12 mouse cellular contexts compared by ENCODE assay signal in genomic region chr5:143705659-143705982, GRCm38 (mm10). TPM values are rescaled to one million over a fixed set of nuclear protein-coding genes. Genes with fewer than 3 reads are reported as not detected.
DNase-seq lines count a peak whose midpoint lies in the region; ATAC-seq and TF ChIP-seq lines count a peak whose summit lies in the region.
"Had no signal": no experiment of that assay in that cellular context is flagged by ENCODE, and none has a peak within 500 bp of the region (broad histone marks: within the 10 kb centered on the region; RNA-seq: fewer than 3 reads in every experiment).

No protein-coding gene starts in this region.

- no peak overlapping the region for H3K4me2 ChIP-seq in heart, embryonic 14.5 days (ENCODE audit: low read length)
- no peak overlapping the region for H3K4me2 ChIP-seq in liver, embryonic 13.5 days
- H3K4me2 ChIP-seq: lung, embryonic 14.5 days; neural tube, embryonic 13.5 days had no signal

- 36% methylated on average over 1 of the region's 1 CpGs for WGBS in heart, embryonic 14.5 days
- WGBS in embryonic facial prominence, embryonic 10.5 days, result 61% methylated on average over 1 of the region's 1 CpGs
- 59% methylated on average over 1 of the region's 1 CpGs for WGBS in liver, embryonic 13.5 days (ENCODE audit: insufficient replicate concordance)

- H3K9me3 ChIP-seq in heart, embryonic 14.5 days (ENCODE audit: control insufficient read depth, low read length), result no peaks in the 10 kb centered on the region
- H3K9me3 ChIP-seq in embryonic facial prominence, embryonic 10.5 days, result no peaks in the 10 kb centered on the region
- H3K9me3 ChIP-seq in liver, embryonic 13.5 days (replicated peaks), result no peaks in the 10 kb centered on the region
- H3K9me3 ChIP-seq: neural tube, embryonic 13.5 days had no signal

- H3K4me3 ChIP-seq in heart, embryonic 14.5 days (ENCODE audit: control insufficient read depth in 1 of 2, insufficient read depth in 1 of 2, low read depth in 1 of 2, low read length in 2 of 2), result no peak overlapping the region
- H3K4me3 ChIP-seq in layer of hippocampus, adult 2 months, result no peak overlapping the region
- H3K4me3 ChIP-seq in embryonic facial prominence, embryonic 10.5 days, result no peak overlapping the region
- no peak overlapping the region for H3K4me3 ChIP-seq in liver, embryonic 13.5 days (replicated peaks)
- H3K4me3 ChIP-seq: neural tube, embryonic 13.5 days had no signal

- no peaks in the 10 kb centered on the region for H3K27me3 ChIP-seq in heart, embryonic 14.5 days (ENCODE audit: control insufficient read depth, insufficient read depth, low read length)
- no peaks in the 10 kb centered on the region for H3K27me3 ChIP-seq in embryonic facial prominence, embryonic 10.5 days (replicated peaks; ENCODE audit: low read depth, poor library complexity, severe bottlenecking)
- H3K27me3 ChIP-seq in liver, embryonic 13.5 days, result no peaks in the 10 kb centered on the region
- H3K27me3 ChIP-seq: neural tube, embryonic 13.5 days; Patski had no signal

- H3K27ac ChIP-seq in heart, embryonic 14.5 days (replicated peaks in 1 of 2; ENCODE audit: control insufficient read depth in 1 of 2, insufficient read depth in 1 of 2, low read depth in 2 of 2, low read length in 2 of 2), result peak overlapping the region; percentile 40 to 76
- 0 out of 2 replicates have a peak overlapping the region, but pooled peaks have one; percentile 23 for H3K27ac ChIP-seq in layer of hippocampus, adult 2 months
- peak overlapping the region; percentile 57 for H3K27ac ChIP-seq in embryonic facial prominence, embryonic 10.5 days (replicated peaks)
- peak overlapping the region; percentile 66 for H3K27ac ChIP-seq in liver, embryonic 13.5 days
- H3K27ac ChIP-seq: neural tube, embryonic 13.5 days had no signal

- peaks cover 20 to 27% of the 10 kb centered on the region in 2 experiments for H3K4me1 ChIP-seq in heart, embryonic 14.5 days (ENCODE audit: control insufficient read depth in 2 of 2, insufficient read depth in 2 of 2, low read length in 2 of 2)
- H3K4me1 ChIP-seq in embryonic facial prominence, embryonic 10.5 days, result peaks cover 24% of the 10 kb centered on the region
- H3K4me1 ChIP-seq in liver, embryonic 13.5 days (replicated peaks), result peaks cover 48% of the 10 kb centered on the region
- H3K4me1 ChIP-seq: neural tube, embryonic 13.5 days had no signal

- no peak for TF ChIP-seq CTCF in layer of hippocampus, adult 2 months (conservative IDR thresholded peaks at IDR 0.05)

- DNase-seq in heart, adult 8-10 months (ENCODE audit: low spot score), result no peak
- DNase-seq in layer of hippocampus, adult 2 months (ENCODE audit: low spot score in 2 of 2), result no peak
- no peak for DNase-seq in layer of hippocampus, adult 9-11 months
- no peak for DNase-seq in embryonic facial prominence, embryonic 10.5 days (ENCODE audit: low spot score)
- DNase-seq in liver, embryonic 13.5 days, result no peak
- DNase-seq: kidney, adult 8-10 months; lung, embryonic 14.5 days; thymus, postnatal 4 days had no signal

- ATAC-seq in heart, embryonic 14.5 days (ENCODE audit: insufficient number of reproducible peaks, insufficient read depth, low FRiP score, low read depth), result no peak; the same call in 1 of the 2 replicates
- no peak for ATAC-seq in liver, embryonic 13.5 days (ENCODE audit: low read depth)
- no peak for ATAC-seq in activated CD4-positive, CD25-positive, alpha-beta regulatory T cell, adult 4 months
- ATAC-seq: Patski had no signal

- H3K36me3 ChIP-seq in heart, embryonic 14.5 days (ENCODE audit: control insufficient read depth, insufficient read depth, low read length), result peaks cover 84% of the 10 kb centered on the region
- H3K36me3 ChIP-seq in embryonic facial prominence, embryonic 10.5 days (replicated peaks), result peaks cover 95% of the 10 kb centered on the region
- peaks cover 95% of the 10 kb centered on the region for H3K36me3 ChIP-seq in liver, embryonic 13.5 days

- H3K9ac ChIP-seq in heart, embryonic 14.5 days (ENCODE audit: low read length), result 0 out of 2 replicates have a peak overlapping the region, but pooled peaks have one; percentile 5
- peak overlapping the region; percentile 47; the same call in 1 of the 2 replicates for H3K9ac ChIP-seq in liver, embryonic 13.5 days
- H3K9ac ChIP-seq: lung, embryonic 14.5 days; neural tube, embryonic 13.5 days had no signal

RNA-seq across cellular contexts. Expression of gene Usp42, which starts 26.5 kb away (rescaled TPM):
- 12.6 and 12.8 TPM in 2 replicates for polyA plus RNA-seq in heart, embryonic 14.5 days (2014; fragmentation: Nextera tagmentation; extraction: Ambion mirVana)
- total RNA-seq in heart, adult 8-10 months (2022), result 1 to 10 TPM; 5.6 to 7.9 (median 6.9) TPM
- 10 to 100 TPM; 20.2 to 20.8 TPM for total RNA-seq in layer of hippocampus, adult 2 months (2021)
- 30.1 and 31.9 TPM in 2 replicates for polyA plus RNA-seq in embryonic facial prominence, embryonic 10.5 days (2016; fragmentation: Nextera tagmentation; extraction: Ambion mirVana)
- polyA plus RNA-seq in liver, embryonic 13.5 days (2015; fragmentation: Nextera tagmentation; extraction: Ambion mirVana), result 4.4 and 5.2 TPM in 2 replicates
- 1 to 10 TPM; 8.3 to 9.3 TPM for polyA plus RNA-seq in activated CD4-positive, CD25-positive, alpha-beta regulatory T cell, adult 4 months (2017; shearing (Covaris generic))
